Mouse (Mus musculus): ENCODE measurements around the gene Epb41l4b.

DNA sequence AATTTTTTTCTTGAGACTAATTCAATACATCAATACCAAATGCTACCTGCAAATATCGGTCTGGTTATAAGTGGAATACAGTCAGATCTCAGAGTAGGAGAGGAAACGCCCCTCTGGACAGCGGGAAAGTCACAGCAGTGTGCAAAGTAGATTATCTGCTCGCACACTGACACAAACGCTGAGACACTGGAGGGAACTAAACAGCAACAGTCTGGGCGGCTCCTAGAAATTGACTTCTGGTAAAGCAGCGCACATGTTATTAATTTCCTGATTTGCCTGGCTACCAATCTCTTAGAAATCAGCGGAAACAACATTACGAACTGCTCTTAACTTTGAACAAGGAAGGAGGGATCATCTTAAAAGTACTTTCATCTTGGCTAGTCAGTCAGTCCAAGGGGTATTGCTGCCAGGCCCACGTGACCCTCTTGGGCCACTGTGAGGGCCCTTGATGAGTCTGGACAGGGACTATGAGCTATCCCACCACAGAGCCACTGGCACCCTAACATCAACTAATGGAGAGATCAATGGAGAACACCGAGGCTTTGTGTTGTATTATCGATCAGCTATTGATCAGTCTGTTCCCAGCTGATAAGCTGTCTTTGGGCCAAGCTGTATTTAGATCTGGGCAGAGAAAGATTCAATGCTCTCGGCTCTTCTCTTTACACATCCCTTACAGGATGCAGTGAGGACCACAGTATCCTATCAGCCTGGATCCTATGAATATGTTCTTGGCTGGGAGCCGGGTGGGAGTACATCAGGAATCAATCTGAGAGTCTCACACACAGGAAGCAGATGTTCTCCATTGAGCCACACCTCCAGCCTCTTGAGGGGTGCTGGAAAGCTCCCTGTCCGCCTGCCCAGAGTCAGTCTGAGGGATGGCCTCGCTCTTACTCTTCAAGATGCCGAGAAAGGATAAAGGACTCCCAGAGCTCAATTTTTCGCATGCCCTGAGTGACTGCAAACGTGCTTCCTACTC is 28.3 kb downstream of the Epb41l4b start:
- TF ChIP-seq CTCF (IDR thresholded peaks at IDR 0.05; ENCODE audit: insufficient read depth, low read depth, low read length) (no peak), POLR2A (IDR thresholded peaks at IDR 0.05; ENCODE audit: insufficient read depth, low read depth, low read length) (no peak)

Data from olfactory bulb, adult 2 months (tissue).